Mouse (Mus musculus) heart, adult 8-10 months (tissue): ENCODE data around the gene Tead3. TPM values are rescaled to one million over a fixed set of nuclear protein-coding genes. Genes with fewer than 3 reads are reported as not detected.

Experiments
- DNase-seq: peaks from one replicate; pipeline ENCODE4 v3.0.0; 2022; ENCODE audit warnings: low spot score
- total RNA-seq, 4 experiments: library from RNA; stranded (reverse); gene quantifications; 2 replicates each; pipeline ENCODE4 v1.2.4; 2022

Gene Tead3
- total RNA-seq, result 10 to 100 TPM in 3 of 4 experiments, 1 to 10 TPM in 1; 8.4 to 15.6 (median 11.7) TPM

GRCm38 (mm10) chr17:28350466-28351352 lies at the start of gene Tead3:
Gene Tead3 (minus strand): TSS chr17:28350817.
- peak; percentile 61 for DNase-seq

- no peak for DNase-seq
Observed at GRCm38 (mm10) chr17:28394994-28395393, 44.4 kb upstream of the Tead3 start.

GRCm38 (mm10) chr17:28394051-28394765 lies 43.6 kb upstream of the Tead3 start:
- no peak for DNase-seq

- DNase-seq, result no peak
Observed at GRCm38 (mm10) chr17:28391568-28392432, 41.2 kb upstream of the Tead3 start.

GRCm38 (mm10) chr17:28388534-28388933 lies 37.9 kb upstream of the Tead3 start:
- DNase-seq, result no peak

GRCm38 (mm10) chr17:28386150-28386905 lies 35.7 kb upstream of the Tead3 start:
- DNase-seq, result peak; percentile 65

GRCm38 (mm10) chr17:28384298-28384697 lies 33.7 kb upstream of the Tead3 start:
- no peak for DNase-seq

GRCm38 (mm10) chr17:28380255-28380654 lies 29.6 kb upstream of the Tead3 start:
- no peak for DNase-seq

- DNase-seq, result no peak
Observed at GRCm38 (mm10) chr17:28375592-28376061, 25.0 kb upstream of the Tead3 start.

- no peak for DNase-seq
Observed at GRCm38 (mm10) chr17:28374494-28374893, 23.9 kb upstream of the Tead3 start.

GRCm38 (mm10) chr17:28373821-28374220 lies 23.2 kb upstream of the Tead3 start:
- DNase-seq, result no peak

- no peak for DNase-seq
Observed at GRCm38 (mm10) chr17:28371941-28372340, 21.3 kb upstream of the Tead3 start.

GRCm38 (mm10) chr17:28371286-28371685 lies 20.7 kb upstream of the Tead3 start:
- no peak for DNase-seq

- DNase-seq, result no peak
Observed at GRCm38 (mm10) chr17:28369056-28369455, 18.4 kb upstream of the Tead3 start.

GRCm38 (mm10) chr17:28368449-28368848 lies 17.8 kb upstream of the Tead3 start:
- peak; percentile 74 for DNase-seq

- DNase-seq, result no peak
Observed at GRCm38 (mm10) chr17:28365122-28365521, 14.5 kb upstream of the Tead3 start, which contains the start of gene Tulp1. Gene Tulp1 (minus strand): TSS chr17:28365222.

- DNase-seq, result no peak
Observed at GRCm38 (mm10) chr17:28363507-28363906, 12.9 kb upstream of the Tead3 start.

GRCm38 (mm10) chr17:28362653-28363292 lies 12.2 kb upstream of the Tead3 start:
- DNase-seq, result no peak

- no peak for DNase-seq
Observed at GRCm38 (mm10) chr17:28361921-28362652, 11.5 kb upstream of the Tead3 start.
